Mouse (Mus musculus) hindbrain, embryonic 13.5 days (tissue): ENCODE results near the gene Rgs14. TPM values are rescaled to one million over a fixed set of nuclear protein-coding genes. Genes with fewer than 3 reads are reported as not detected.

Experiments used
- ATAC-seq: fragments of 200-750 bp; cut with Nextera tagmentation; 2 replicates; pipeline ENCODE4 v1.8.0; 2017; ENCODE audit warnings: moderate TSS enrichment; ENCODE audit not compliant: low FRiP score
- H3K27ac ChIP-seq: fragments of 300-500 bp; sonication (generic); 2 replicates; pipeline ENCODE4 v1.5.1; 2015; ENCODE audit warnings: inconsistent platforms, mild to moderate bottlenecking, moderate library complexity
- H3K27me3 ChIP-seq: fragments of 300-500 bp; sonication (generic); 2 replicates; pipeline ENCODE4 v1.6.1; 2015; ENCODE audit warnings: mild to moderate bottlenecking, inconsistent platforms
- H3K36me3 ChIP-seq: fragments of 300-500 bp; sonication (generic); 2 replicates; pipeline ENCODE4 v1.6.1; 2015; ENCODE audit warnings: mild to moderate bottlenecking, inconsistent platforms
- H3K4me1 ChIP-seq: fragments of 300-500 bp; sonication (generic); replicated peaks from 2 replicates; pipeline ENCODE4 v1.6.1; 2015; ENCODE audit warnings: inconsistent platforms
- H3K4me2 ChIP-seq: fragments of 300-500 bp; sonication (generic); 2 replicates; pipeline ENCODE4 v1.6.1; 2015; ENCODE audit warnings: inconsistent platforms, mild to moderate bottlenecking, moderate library complexity
- H3K4me3 ChIP-seq: fragments of 300-500 bp; sonication (generic); 2 replicates; pipeline ENCODE4 v1.5.1; 2015; ENCODE audit warnings: mild to moderate bottlenecking, inconsistent platforms
- H3K9ac ChIP-seq: fragments of 300-500 bp; sonication (generic); 2 replicates; pipeline ENCODE4 v1.6.1; 2015; ENCODE audit warnings: mild to moderate bottlenecking, inconsistent platforms
- H3K9me3 ChIP-seq: fragments of 300-500 bp; sonication (generic); 2 replicates; pipeline ENCODE4 v1.6.1; 2016; ENCODE audit warnings: inconsistent platforms
- WGBS: fragments of 180-500 bp; shearing (Covaris S2); methylation state at CpG from one replicate; pipeline ENCODE4 v1.1.7; 2015; 5-methylcytosine and 5-hydroxymethylcytosine counted together
- polyA plus RNA-seq: library from polyadenylated mRNA; unstranded; fragments of >200 nt; fragmentation: Nextera tagmentation; extraction: Ambion mirVana; gene quantifications from 2 replicates; pipeline ENCODE4 v1.2.1, GENCODE M21; 2015

Rgs14 gene
- polyA plus RNA-seq, 1 experiment from 2014 or later, result 0.29 TPM

DNA sequence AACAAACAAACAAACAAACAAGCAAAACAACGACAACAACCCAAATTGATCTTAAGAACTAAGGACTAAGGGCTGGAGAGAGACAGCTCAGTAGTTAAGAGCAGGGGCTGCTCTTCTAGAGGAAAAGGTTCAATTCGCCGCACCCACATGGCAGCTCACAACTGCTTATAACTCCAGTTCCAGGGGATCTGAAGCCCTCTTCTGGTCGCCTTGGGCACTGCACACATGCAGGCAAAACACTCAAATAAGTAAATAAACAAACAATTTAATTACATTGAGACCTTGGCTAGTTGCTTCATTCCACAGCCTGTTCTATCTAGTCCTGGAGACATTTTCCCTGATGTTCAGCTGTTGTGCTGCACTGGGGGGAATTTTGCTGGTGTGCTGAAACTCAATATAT is 23.4 kb downstream of the Rgs14 start:
- H3K9me3 ChIP-seq, result no peaks in the 10 kb centered on the region
- no peak for ATAC-seq
- H3K27me3 ChIP-seq, result peaks cover 4% of the 10 kb centered on the region
- H3K36me3 ChIP-seq, result no peaks in the 10 kb centered on the region
- H3K27ac ChIP-seq, result no peak overlapping the region
- no peaks in the 10 kb centered on the region for H3K4me1 ChIP-seq
- H3K4me3 ChIP-seq, result no peak overlapping the region
- WGBS, result 71% methylated on average over 4 of the region's 4 CpGs
- no peak overlapping the region for H3K4me2 ChIP-seq
- no peak overlapping the region for H3K9ac ChIP-seq

DNA sequence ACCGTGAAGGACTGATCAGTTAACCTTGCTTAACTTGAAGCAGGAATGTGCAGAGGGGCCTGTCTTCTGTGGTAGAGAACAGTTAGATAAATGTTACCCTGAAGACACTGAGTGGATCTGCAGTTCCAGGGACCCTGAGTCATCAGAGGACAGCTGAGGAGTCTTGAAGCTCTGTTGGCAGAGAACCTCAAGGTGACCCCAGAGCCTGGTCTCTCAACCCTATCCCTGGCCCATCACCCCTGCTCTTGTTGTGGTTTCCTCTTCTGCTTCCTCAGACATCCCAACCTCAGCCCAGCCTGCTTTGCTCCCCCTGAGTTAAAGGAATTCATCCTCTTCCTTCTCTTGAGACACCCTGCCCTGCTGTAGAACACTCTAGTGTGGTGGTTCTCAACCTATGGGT is 28.6 kb downstream of the Rgs14 start, which contains the start of gene Slc34a1:
Slc34a1 (plus strand) TSS at position 100 of the 400 bp plus-strand sequence.
- no peak for ATAC-seq

DNA sequence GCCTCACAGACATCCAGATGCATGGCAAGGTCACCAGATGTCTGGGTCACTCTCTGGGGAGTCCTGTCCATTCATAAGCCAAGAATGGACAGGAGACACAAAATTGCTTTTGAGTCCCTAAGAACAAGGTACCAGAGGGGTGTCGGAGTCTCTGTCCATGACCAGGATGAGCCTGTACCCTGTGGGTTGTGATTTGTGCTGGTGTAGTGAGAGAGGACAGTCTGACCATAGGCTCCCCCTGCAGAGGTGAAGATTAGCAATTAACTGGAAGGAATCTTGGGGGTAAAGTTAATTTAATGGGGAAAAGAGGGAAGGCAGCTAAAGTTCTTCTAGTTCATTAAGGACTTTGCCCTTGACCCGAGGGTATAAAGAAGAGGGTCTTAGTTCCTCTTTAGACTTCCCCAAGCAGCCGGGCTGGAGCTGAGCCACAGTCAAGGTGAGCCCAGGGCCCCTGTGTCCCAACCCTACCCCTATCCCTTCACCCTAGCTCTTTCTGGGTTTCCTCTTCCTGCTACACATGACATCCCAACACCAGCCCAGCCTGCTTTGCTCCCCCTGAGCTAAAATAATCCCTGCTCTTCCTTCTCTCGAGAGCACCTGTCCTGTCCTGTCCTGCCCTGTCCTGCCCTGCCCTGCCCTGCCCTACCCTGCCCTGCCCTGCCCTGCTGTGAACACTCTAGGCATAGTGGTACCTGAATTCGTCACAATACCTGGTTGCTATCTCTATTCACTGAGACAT is 29.9 kb downstream of the Rgs14 start:
- H3K4me3 ChIP-seq, result no peak overlapping the region
- WGBS, result 68% methylated on average over 5 of the region's 5 CpGs
- no peak for ATAC-seq
- H3K9me3 ChIP-seq, result no peaks in the 10 kb centered on the region
- H3K36me3 ChIP-seq, result no peaks in the 10 kb centered on the region
- peaks cover 14% of the 10 kb centered on the region for H3K27me3 ChIP-seq
- H3K4me2 ChIP-seq, result no peak overlapping the region
- peaks cover 18% of the 10 kb centered on the region for H3K4me1 ChIP-seq
- H3K27ac ChIP-seq, result no peak overlapping the region
- no peak overlapping the region for H3K9ac ChIP-seq

More for the DNA sequence above, 28.6 kb downstream of the Rgs14 start, which contains the start of gene Slc34a1:
- 89% methylated on average over 1 of the region's 1 CpGs for WGBS
- H3K36me3 ChIP-seq, result no peaks in the 10 kb centered on the region
- H3K27me3 ChIP-seq, result peaks cover 14% of the 10 kb centered on the region
- no peak within 1 kb of the TSS for H3K9ac ChIP-seq
- H3K9me3 ChIP-seq, result no peaks in the 10 kb centered on the region
- no peak within 1 kb of the TSS for H3K4me3 ChIP-seq
- no peak within 1 kb of the TSS for H3K27ac ChIP-seq
- H3K4me2 ChIP-seq, result no peak within 1 kb of the TSS
- peaks cover 4% of the 10 kb centered on the region for H3K4me1 ChIP-seq

GRCm38 (mm10) chr13:55400039-55400346 is 30.5 kb downstream of the Rgs14 start:
- WGBS, result 85% methylated on average over 1 of the region's 1 CpGs
- no peak overlapping the region for H3K4me3 ChIP-seq
- ATAC-seq, result no peak

DNA sequence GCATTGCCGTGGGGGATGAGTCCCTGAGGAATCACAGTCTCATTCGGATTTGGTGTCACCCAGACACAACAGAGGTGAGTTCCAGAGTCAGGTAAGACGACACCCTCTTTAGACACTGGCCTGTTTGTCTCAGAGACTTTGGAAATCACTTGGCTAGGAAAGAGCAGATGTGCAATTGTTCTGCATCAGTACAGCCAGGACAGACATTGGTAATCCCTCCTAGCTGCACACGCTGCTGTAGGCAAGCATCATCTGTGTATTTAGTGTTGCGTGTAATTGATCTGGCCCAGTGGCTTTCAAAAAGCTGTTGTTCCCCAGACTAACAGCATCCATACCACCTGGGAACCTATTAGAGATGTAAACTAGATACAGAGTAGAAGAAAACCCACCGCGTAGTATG is 33.7 kb downstream of the Rgs14 start:
- H3K4me3 ChIP-seq, result no peak overlapping the region
- H3K36me3 ChIP-seq, result no peaks in the 10 kb centered on the region
- H3K27me3 ChIP-seq, result peaks cover 10% of the 10 kb centered on the region; the same call in 1 of the 2 replicates
- ATAC-seq, result peak; percentile 27; the same call in 1 of the 2 replicates
- H3K9me3 ChIP-seq, result no peaks in the 10 kb centered on the region
- peak overlapping the region; percentile 80 for H3K27ac ChIP-seq
- 59% methylated on average over 7 of the region's 7 CpGs for WGBS
- H3K9ac ChIP-seq, result no peak overlapping the region
- H3K4me1 ChIP-seq, result peaks cover 29% of the 10 kb centered on the region
- no peak overlapping the region for H3K4me2 ChIP-seq

More at GRCm38 (mm10) chr13:55400039-55400346, 30.5 kb downstream of the Rgs14 start:
- peaks cover 14% of the 10 kb centered on the region for H3K27me3 ChIP-seq
- no peaks in the 10 kb centered on the region for H3K36me3 ChIP-seq
- H3K4me1 ChIP-seq, result peaks cover 19% of the 10 kb centered on the region
- H3K27ac ChIP-seq, result no peak overlapping the region
- H3K9me3 ChIP-seq, result no peaks in the 10 kb centered on the region
- H3K9ac ChIP-seq, result no peak overlapping the region
- H3K4me2 ChIP-seq, result no peak overlapping the region

DNA sequence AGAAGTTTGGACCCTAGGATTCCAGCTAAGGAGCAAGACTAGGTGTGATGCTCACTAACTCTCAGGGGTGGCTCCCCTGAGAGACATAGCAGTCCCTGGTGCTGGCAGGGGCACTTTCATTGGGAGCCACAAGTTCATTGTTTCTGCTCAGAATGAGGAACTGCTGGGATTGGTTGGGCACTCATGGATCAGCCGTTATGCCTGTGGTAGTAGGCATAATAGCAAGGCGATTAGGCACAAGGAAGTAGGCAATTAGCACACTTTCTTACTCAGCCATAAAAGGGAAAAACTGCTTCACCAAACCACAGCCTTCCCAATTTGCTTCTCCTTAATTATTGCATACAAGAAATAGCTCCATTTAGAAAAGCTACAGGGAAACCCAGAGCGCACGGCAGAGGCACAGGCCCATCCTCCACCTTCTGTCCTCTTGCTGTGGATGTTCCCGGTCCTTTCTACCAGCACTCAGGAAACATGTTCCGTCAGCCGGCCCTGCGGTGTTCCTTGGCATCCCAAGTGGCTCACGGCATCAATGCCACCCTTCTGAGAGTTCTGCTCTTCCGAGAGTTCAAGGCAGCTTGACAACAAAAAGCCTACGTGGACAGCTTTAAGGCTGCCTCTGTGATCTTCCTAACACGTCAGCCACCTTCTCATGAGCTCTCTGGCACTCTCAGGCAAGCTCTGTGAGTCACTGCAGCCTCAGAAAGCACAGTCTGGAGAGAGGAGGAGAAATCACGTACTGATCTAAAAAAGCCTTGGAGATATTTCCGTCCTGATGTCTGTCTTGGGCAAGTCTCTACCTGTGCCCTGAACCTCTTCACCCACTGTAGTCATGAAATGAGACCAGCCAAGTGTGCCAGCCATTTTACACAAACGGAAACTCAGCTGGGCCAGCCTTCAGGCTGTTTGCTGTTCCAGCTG is 34.7 kb downstream of the Rgs14 start:
- 69% methylated on average over 15 of the region's 15 CpGs for WGBS

GRCm38 (mm10) chr13:55404853-55405782 is 35.6 kb downstream of the Rgs14 start:
- Histone ChIP-seq H3K4me1 (peaks cover 29% of the 10 kb centered on the region), H3K4me3 (no peak overlapping the region), H3K9ac (peak overlapping the region; percentile 64), H3K4me2 (0 out of 2 replicates have a peak overlapping the region, but pooled peaks have one; percentile 22), H3K27ac (peak overlapping the region; percentile 83), H3K9me3 (no peaks in the 10 kb centered on the region), H3K36me3 (no peaks in the 10 kb centered on the region), H3K27me3 (peaks cover 6% of the 10 kb centered on the region; the same call in 1 of the 2 replicates)
- WGBS, result 11% methylated on average over 11 of the region's 11 CpGs
- peak; percentile 86 for ATAC-seq

More for the DNA sequence above, 34.7 kb downstream of the Rgs14 start:
- H3K9me3 ChIP-seq, result no peaks in the 10 kb centered on the region
- ATAC-seq, result no peak
- peak overlapping the region; percentile 80 for H3K27ac ChIP-seq
- H3K4me1 ChIP-seq, result peaks cover 29% of the 10 kb centered on the region
- no peak overlapping the region for H3K4me3 ChIP-seq
- H3K9ac ChIP-seq, result no peak overlapping the region
- no peaks in the 10 kb centered on the region for H3K36me3 ChIP-seq
- no peak overlapping the region for H3K4me2 ChIP-seq
- H3K27me3 ChIP-seq, result peaks cover 10% of the 10 kb centered on the region; the same call in 1 of the 2 replicates

DNA sequence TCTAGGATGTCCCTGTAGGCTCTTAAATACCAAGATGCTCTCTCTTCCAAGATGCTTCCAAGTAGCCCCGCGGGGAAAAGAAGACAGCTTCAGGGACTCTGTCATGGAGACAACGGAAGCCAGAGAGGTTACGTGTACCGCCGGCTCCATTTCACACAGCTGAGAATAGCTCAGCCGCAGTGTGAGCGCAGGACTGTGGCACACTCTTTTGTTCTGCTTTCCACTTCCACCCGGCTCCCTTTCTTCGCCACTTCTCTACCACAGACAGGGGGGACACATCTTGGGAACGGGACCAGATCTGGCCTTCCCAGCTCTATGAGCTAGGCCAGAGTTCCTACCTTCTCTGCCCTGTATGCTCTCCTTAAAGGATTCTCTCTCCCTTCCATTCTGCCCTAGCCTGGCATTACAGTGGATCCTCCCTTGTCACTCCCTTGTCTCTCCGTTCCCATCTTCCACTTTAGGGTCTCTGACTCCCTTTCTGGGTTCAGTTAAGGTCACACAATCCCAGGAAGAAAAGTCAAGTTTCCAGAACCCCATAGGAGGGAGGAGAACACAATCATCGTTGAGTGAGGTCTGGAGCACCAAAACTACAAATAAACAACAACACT is 36.4 kb downstream of the Rgs14 start:
- 60% methylated on average over 13 of the region's 13 CpGs for WGBS
- Histone ChIP-seq H3K27ac (peak overlapping the region; percentile 83), H3K9ac (peak overlapping the region; percentile 64), H3K27me3 (peaks cover 6% of the 10 kb centered on the region; the same call in 1 of the 2 replicates), H3K4me1 (peaks cover 29% of the 10 kb centered on the region), H3K9me3 (no peaks in the 10 kb centered on the region), H3K4me2 (0 out of 2 replicates have a peak overlapping the region, but pooled peaks have one; percentile 22), H3K36me3 (no peaks in the 10 kb centered on the region), H3K4me3 (no peak overlapping the region)
- peak; percentile 59 for ATAC-seq

DNA sequence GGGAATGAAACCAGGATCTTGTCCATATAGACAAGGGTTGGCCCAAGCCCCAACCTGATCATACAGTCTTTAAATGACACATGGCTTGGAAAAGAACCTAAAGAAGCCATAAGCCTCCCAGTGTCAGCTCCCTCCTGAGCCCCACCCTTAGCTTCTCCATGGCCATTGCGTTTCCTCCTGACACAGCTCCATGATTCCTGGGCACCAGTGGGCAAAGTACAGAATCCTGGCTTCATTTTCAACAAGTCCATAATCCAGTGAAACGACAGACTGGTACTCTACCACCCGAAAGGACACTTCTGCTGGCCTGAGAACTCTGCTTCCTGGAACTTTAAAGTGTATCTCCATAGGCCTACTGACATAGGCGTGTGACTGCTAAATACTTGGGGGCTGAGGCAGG is 37.8 kb downstream of the Rgs14 start:
- 87% methylated on average over 4 of the region's 4 CpGs for WGBS
- no peak overlapping the region for H3K9ac ChIP-seq

GRCm38 (mm10) chr13:55408546-55409120 is 39.1 kb downstream of the Rgs14 start:
- H3K27ac ChIP-seq, result no peak overlapping the region
- H3K4me1 ChIP-seq, result peaks cover 19% of the 10 kb centered on the region
- peaks cover 18% of the 10 kb centered on the region for H3K27me3 ChIP-seq
- 89% methylated on average over 19 of the region's 19 CpGs for WGBS
- H3K36me3 ChIP-seq, result no peaks in the 10 kb centered on the region
- no peak overlapping the region for H3K4me2 ChIP-seq
- no peaks in the 10 kb centered on the region for H3K9me3 ChIP-seq
- no peak overlapping the region for H3K4me3 ChIP-seq
- no peak for ATAC-seq
- H3K9ac ChIP-seq, result no peak overlapping the region

More for the DNA sequence above, 37.8 kb downstream of the Rgs14 start:
- peaks cover 10% of the 10 kb centered on the region; the same call in 1 of the 2 replicates for H3K27me3 ChIP-seq
- no peak for ATAC-seq
- H3K4me3 ChIP-seq, result no peak overlapping the region
- no peak overlapping the region for H3K27ac ChIP-seq
- no peaks in the 10 kb centered on the region for H3K9me3 ChIP-seq
- H3K4me2 ChIP-seq, result no peak overlapping the region
- H3K4me1 ChIP-seq, result peaks cover 29% of the 10 kb centered on the region
- H3K36me3 ChIP-seq, result no peaks in the 10 kb centered on the region

GRCm38 (mm10) chr13:55411826-55412225 is 42.3 kb downstream of the Rgs14 start:
- Histone ChIP-seq H3K9ac (no peak overlapping the region), H3K4me3 (no peak overlapping the region), H3K27me3 (peaks cover 32% of the 10 kb centered on the region), H3K4me1 (peaks cover 9% of the 10 kb centered on the region), H3K36me3 (no peaks in the 10 kb centered on the region), H3K9me3 (no peaks in the 10 kb centered on the region), H3K27ac (no peak overlapping the region), H3K4me2 (no peak overlapping the region)
- no peak for ATAC-seq
- 75% methylated on average over 7 of the region's 7 CpGs for WGBS
